Mouse (Mus musculus): ENCODE measurements at regions not wholly inside any gene's neighbourhood (a gene's known extent, or its start where the extent isn't known, plus 50 kb on each side); places are given as distances from the start of the nearest gene placed in this dataset.

DNA sequence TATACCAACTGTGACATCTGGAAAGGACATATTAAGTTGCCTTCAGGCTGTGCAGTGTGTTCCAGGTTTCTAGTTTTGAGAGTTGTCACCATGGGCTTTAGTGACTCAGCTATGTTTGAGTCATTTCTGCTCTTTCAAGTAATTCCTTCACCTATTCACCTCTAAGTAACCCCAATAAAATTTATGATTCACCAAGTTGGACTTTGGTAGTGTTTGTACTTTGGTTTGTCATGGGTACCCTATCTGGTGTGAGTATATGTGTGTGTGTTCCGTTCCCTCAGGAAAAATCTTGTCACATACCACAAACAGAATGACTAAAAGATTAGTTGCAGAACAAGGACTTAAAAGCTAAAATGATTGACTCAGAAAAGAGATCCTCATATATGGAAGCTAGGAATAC is 76.8 kb upstream of the Crbn start:
- DNase-seq (ENCODE audit: low spot score in 2 of 2): no peak

- no peak for DNase-seq (ENCODE audit: low spot score in 2 of 2)
Observed at GRCm38 (mm10) chr6:106891879-106892638, 92.2 kb upstream of the Crbn start.

GRCm38 (mm10) chr6:106892639-106892934 is 92.7 kb upstream of the Crbn start:
- DNase-seq (ENCODE audit: low spot score in 2 of 2): no peak

- DNase-seq (ENCODE audit: low spot score in 2 of 2): no peak
Observed at GRCm38 (mm10) chr6:106903953-106904683, 104.2 kb upstream of the Crbn start.

DNA sequence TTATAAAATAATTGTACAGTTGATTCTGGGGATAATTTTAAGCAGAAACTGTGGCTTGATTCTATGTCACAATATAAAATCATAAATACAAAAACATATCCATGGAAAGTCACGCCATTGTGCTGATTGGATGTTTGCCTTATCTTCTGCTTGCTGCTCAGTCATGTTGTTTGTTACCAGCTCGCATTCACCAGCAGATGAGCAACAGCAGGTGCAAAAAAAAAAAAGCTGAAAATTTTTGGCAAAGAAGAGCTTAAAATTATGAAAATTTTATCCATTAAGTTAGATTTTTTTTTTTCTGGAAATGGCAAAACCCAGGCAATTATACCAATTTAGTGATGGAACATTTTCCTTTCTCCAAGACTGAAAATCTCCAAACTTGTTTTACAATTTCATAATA is 115.2 kb upstream of the Crbn start:
- DNase-seq (ENCODE audit: low spot score in 2 of 2): no peak

- DNase-seq (ENCODE audit: low spot score in 2 of 2): no peak
Observed at GRCm38 (mm10) chr6:106916683-106917289, 116.9 kb upstream of the Crbn start.

GRCm38 (mm10) chr6:106920951-106921350 is 121.1 kb upstream of the Crbn start:
- no peak for DNase-seq (ENCODE audit: low spot score in 2 of 2)

DNA sequence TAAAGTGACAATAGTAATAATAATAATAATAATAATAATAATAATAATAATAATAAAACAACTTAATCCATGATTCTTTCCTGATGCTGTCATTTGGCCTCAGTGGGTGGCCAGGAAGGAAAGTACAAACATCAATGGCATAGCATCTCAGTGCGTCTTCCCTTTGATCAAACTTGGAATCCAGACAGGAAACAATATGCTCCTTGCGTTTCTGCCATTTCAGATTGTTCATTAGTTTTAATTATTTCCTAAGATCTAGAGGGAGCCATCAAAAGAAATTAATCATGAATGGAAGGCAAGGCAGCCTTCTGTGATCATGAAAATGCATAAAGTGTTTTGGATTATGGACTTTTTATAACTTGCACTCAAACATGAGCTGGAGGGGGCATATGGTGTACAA is 125.6 kb upstream of the Crbn start:
- no peak for DNase-seq (ENCODE audit: low spot score in 2 of 2)

- no peak for DNase-seq (ENCODE audit: low spot score in 2 of 2)
Observed at GRCm38 (mm10) chr6:106933584-106933983, 133.7 kb upstream of the Crbn start.

DNA sequence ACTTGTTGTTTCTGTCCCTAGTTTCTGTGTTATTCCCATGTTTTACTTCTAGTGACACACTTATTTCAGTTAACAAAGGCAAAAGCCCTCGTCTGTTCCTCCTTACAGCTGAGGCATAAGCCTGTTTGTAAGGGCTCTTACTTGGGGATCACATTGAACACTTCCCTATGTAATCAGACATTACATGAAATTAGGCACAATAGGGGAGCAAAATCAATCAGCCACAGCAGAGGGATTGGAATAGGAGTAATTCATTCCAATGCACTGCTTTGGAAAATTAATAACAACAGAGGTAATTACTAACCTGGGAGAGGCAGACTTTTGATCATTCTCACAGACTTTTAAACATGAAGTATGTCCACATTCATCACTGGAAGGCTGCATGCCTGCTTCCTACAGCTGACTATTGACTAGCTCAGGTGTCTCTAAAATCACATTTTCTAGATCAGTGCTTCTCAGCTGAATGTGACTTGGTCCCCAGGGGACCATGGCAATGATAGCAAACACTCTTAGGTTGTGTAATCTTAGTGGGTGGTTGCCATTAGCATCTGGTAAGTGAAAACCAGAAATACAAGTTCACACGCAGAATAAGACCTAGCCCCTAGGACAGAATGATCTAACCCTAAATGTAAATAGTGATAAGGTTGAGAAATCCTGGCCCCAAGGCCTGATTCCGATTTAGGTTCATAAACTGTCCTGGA is 146.5 kb upstream of the Crbn start:
- no peak for DNase-seq (ENCODE audit: low spot score in 2 of 2)

DNA sequence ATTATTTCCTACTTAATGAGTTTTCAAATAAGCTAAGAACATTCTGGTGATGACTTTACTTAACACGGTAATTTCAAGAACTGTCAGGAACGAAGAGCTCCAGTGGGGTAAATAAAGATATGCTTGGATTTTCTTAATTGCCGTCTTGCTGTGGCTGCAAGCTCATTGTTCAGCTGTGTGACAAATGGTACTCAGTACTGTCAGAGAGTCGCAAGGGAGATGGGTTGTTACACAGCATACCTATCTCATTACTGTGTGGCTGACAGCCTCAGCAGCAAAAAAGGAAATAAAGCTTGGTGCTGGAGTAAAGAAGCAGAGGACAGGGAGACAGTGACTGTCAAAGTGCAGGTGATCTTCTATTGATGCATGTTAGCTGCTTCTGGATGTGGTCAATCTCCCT is 151.0 kb upstream of the Crbn start:
- DNase-seq (ENCODE audit: low spot score in 2 of 2): no peak

- no peak for DNase-seq (ENCODE audit: low spot score in 2 of 2)
Observed at GRCm38 (mm10) chr6:106961320-106961719, 161.4 kb upstream of the Crbn start.

GRCm38 (mm10) chr6:106964337-106964736 is 164.5 kb upstream of the Crbn start:
- no peak for DNase-seq (ENCODE audit: low spot score in 2 of 2)

DNA sequence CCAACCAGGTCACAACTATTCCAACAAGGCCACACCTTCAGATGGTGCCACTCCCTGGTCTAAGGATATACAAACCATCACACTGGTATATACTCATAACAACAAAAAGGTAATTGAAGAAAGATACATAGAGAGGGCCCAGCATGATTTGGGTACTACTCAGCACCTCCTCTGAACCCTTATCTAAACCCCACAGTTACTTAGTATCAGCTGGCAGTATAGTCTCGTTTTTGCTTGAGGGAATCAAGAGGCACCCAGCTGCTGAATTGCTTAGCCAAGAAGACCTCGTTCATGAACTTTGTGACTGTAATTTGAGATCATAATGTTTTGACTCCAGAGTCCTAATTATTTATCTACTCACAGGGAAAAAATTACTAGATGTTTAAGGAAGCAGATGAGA is 175.6 kb upstream of the Crbn start:
- no peak for DNase-seq (ENCODE audit: low spot score in 2 of 2)

DNA sequence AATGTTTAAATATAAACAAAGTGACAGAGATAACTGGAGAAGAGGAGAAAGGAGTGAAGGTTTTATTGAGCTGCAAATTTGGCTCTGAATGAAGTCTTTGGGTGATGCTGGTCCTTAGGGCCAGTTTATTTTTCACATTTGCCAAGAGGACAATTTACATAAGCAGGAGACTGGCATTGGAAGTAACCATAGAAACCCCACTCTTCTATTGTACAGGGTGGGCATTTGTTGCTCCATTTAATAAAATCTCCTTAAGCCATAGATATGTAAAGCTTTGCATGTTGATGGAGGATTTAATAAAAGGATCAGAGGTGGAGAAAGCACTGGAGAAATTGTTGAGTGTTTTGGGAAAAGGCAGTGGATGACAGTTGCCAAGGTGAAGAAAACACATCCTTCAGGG is 178.8 kb upstream of the Crbn start:
- no peak for DNase-seq (ENCODE audit: low spot score in 2 of 2)

DNA sequence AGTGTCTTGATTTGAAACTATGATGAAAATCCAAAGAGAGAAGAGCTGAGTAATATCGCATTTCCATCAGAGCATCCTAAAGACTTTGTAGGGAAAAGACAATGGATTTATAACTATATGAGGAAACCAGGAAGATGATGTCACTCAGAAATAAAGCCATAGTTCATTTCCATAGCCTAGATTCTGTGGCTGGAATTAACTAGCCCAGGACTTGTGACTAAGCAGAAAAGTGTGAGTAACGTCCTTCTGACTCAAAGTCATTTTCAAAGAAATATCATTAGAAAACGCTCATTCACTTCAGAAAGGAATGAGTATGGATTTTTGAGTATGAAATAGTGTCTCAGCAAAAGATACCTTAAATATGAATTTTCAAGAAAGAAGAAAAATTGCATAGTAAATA is 179.9 kb upstream of the Crbn start:
- DNase-seq (ENCODE audit: low spot score in 2 of 2): no peak

DNA sequence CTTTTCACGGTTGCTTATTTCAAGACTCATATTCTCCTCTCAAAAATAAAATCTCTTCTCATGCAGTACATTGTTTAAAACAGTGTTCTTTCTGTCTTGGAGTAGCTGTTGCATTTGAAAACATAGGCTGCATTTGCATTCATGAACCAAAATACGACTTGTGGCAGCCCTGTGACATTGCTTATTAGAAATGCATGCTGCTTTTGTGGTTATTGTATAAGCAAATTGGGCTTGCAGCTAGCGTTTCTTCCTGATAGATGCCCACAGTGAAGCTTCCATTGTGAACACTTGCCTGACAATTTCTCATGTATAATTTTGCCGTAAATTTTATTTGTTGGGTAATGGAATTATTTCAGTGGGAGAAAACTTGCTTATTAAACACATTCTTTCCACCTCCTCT is 180.3 kb upstream of the Crbn start:
- DNase-seq (ENCODE audit: low spot score in 2 of 2): no peak

DNA sequence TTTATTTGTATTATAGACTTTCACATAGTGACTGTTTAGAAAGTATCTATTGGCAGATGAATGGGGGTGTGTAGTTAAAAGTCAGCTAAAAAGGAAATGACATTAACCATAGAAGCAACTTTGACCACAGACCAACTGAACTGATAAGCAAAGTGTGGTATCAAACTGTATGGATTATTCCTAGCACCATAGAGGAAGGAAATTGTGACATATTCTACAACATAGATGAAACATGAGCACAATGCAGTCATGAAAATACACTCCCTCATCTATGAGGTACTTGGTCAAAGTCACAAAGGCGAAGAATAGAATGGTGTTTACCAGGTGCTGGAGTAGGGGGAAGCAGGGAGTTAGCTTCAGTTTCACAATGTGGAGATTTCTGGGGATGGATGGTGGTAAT is 181.4 kb upstream of the Crbn start:
- DNase-seq (ENCODE audit: low spot score in 2 of 2): no peak

- peak in 1 of 2 experiments; percentile 5 for DNase-seq (ENCODE audit: low spot score in 2 of 2)
Observed at GRCm38 (mm10) chr6:106985132-106985801, 185.4 kb upstream of the Crbn start.

- no peak for DNase-seq (ENCODE audit: low spot score in 2 of 2)
Observed at GRCm38 (mm10) chr6:106991586-106991985, 191.7 kb upstream of the Crbn start.

DNA sequence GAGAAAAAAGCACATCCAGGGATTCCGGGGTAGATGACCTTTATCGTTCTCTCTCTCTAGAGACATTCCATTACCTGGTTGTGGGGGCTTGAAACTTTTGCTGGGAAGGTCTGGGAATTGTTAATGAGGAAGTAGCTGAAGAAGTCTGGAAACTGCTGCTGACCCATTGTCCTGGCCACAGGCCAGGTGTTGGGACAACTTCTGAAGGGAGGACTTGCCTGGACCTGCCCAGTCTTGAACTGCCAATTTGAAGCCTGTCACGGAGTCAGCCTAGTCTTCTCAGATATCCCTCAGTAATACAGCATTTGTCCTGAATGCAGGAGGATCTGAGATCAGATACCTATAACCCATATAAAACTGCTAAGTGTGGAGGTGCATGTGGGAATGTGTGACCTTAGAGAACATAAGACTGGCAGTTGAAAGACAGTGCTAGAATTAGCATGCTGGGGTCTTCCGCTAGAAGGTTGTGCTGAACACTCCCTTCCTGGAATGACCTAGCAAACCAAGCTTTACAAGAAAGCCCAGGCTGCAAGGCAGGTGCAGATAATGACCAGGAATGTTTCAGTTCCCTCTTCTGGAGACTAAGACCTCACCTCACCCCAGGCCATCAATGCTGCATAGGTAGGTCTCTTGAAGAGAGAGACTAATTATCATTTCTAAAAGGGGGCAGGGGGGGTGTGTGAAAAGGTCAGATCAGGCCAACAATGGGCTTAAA is 204.7 kb upstream of the Crbn start:
- no peak for DNase-seq (ENCODE audit: low spot score in 2 of 2)
